Mouse (Mus musculus): Measurements from ENCODE around the gene Dlg1. TPM values are rescaled to one million over a fixed set of nuclear protein-coding genes. Genes with fewer than 3 reads are reported as not detected.

Gene Dlg1
- polyA plus RNA-seq (2014; fragmentation: Nextera tagmentation; extraction: Ambion mirVana), result 18.5 and 21.9 TPM in 2 replicates

DNA sequence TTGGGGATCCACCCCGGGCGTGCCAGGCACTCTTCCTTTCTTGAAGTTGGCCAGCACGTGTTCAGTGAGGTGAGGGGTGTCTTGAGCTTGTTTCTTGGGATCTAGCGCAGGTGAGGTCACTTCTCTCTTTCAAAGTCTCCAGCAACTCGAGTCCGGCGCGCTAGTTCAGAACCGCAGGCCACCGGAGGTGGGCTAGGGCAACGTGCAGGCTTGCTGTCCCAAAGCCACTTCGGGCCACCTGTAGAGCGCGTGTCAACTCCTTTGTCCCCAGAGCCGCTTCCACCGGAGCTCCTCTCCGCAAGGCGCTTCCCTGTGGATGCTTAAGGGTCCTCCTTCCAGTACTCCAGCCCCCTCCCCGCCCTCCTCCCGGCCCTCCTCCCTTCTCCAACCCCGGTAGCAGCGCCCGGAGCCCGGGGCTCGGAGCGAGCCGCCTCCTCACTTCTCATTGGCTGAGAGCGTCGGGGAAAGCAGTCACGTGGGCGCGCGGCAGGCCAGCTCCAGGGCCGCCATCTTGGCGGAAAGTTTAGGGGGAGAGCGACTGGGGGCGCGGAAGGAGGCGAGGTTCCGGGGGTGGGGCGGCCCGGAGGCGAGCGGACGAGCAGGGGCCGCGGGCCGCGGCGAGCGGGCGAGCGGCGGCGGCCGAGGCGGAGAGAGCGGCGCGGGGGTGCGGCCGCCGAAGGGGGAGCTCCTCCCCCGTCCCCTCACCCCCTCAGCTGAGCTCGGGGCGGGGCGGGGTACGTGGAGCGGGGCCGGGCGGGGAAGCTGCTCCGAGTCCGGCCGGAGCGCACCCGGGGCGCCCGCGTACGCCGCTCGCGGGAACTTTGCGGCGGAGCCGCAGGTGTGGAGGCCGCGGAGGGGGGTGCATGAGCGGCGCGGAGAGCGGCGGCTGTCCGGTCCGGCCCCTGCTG is at the start of gene Dlg1:
TSS of gene Dlg1 (plus strand) at position 65 of the 908 bp plus-strand sequence.
- Histone ChIP-seq H3K4me3 (ENCODE audit: control insufficient read depth in 1 of 2, insufficient read depth in 1 of 2, low read depth in 1 of 2, low read length in 2 of 2) (peak within 1 kb of the TSS; percentile 92 to 94), H3K4me2 (ENCODE audit: low read length) (peak within 1 kb of the TSS; percentile 81)
- ATAC-seq (ENCODE audit: insufficient number of reproducible peaks, insufficient read depth, low FRiP score, low read depth), result peak; percentile 96

DNA sequence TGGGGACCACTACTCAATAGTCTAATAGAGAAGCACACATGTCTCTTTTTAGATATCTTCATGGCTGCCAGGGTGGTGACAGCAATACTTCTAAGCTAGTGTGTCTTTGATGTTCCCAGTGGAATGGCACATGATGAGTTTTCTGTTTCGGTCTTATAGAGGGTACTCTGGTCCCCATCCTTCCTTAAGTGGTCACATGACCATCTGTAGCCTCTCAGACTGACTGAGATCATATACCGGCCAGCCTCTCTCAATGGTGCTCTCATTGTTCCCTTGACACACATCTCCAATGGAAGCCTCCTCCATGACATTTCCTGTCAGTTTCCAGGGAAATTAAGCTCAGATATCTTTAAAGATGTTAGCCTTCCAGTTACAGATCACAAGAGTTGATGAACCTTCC is 46.9 kb upstream of the Dlg1 start:
- WGBS, result 66% methylated on average over 2 of the region's 2 CpGs
- no peaks in the 10 kb centered on the region for H3K36me3 ChIP-seq (ENCODE audit: control insufficient read depth, insufficient read depth, low read length)
- no peaks in the 10 kb centered on the region for H3K27me3 ChIP-seq (ENCODE audit: control insufficient read depth, insufficient read depth, low read length)
- no peak overlapping the region for H3K4me3 ChIP-seq (ENCODE audit: control insufficient read depth in 1 of 2, insufficient read depth in 1 of 2, low read depth in 1 of 2, low read length in 2 of 2)
- no peaks in the 10 kb centered on the region for H3K9me3 ChIP-seq (ENCODE audit: control insufficient read depth, low read length)
- no peak overlapping the region for H3K27ac ChIP-seq (replicated peaks in 1 of 2; ENCODE audit: control insufficient read depth in 1 of 2, insufficient read depth in 1 of 2, low read depth in 2 of 2, low read length in 2 of 2)
- H3K9ac ChIP-seq (ENCODE audit: low read length), result no peak overlapping the region
- no peak overlapping the region for H3K4me2 ChIP-seq (ENCODE audit: low read length)
- ATAC-seq (ENCODE audit: insufficient number of reproducible peaks, insufficient read depth, low FRiP score, low read depth), result no peak
- H3K4me1 ChIP-seq (ENCODE audit: control insufficient read depth in 2 of 2, insufficient read depth in 2 of 2, low read length in 2 of 2), result peaks cover 11 to 26% of the 10 kb centered on the region in 2 experiments; a peak in 3 of 4 replicates

More for the DNA sequence above, at the start of gene Dlg1:
- WGBS, result 1% methylated on average over 65 of the region's 95 CpGs
- Histone ChIP-seq H3K4me1 (ENCODE audit: control insufficient read depth in 2 of 2, insufficient read depth in 2 of 2, low read length in 2 of 2) (peaks cover 0 to 10% of the 10 kb centered on the region in 2 experiments; a peak in 2 of 4 replicates), H3K27ac (replicated peaks in 1 of 2; ENCODE audit: control insufficient read depth in 1 of 2, insufficient read depth in 1 of 2, low read depth in 2 of 2, low read length in 2 of 2) (peak within 1 kb of the TSS; percentile 82 to 91), H3K9ac (ENCODE audit: low read length) (peak within 1 kb of the TSS; percentile 85), H3K9me3 (ENCODE audit: control insufficient read depth, low read length) (no peaks in the 10 kb centered on the region), H3K36me3 (ENCODE audit: control insufficient read depth, insufficient read depth, low read length) (peaks cover 25% of the 10 kb centered on the region), H3K27me3 (ENCODE audit: control insufficient read depth, insufficient read depth, low read length) (no peaks in the 10 kb centered on the region)

DNA sequence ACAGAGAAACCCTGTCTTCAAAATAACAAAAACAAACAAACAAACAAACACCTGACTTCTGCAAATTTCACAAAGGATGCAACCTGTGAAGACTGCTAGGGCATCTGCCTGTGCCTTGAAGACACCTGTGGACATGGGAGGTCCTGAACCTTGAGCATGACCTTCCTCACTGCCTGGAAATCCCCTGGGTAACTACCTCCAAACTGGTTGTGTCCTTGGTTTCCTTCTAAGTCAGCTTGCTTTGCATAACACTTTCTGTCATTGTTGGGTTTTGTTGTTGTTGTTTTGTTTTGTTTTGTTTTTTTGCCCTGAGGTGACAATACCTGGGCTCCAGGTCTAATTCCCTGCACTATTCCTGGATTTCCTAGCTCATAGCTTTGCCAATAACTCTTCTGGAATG is 46.1 kb upstream of the Dlg1 start:
- Histone ChIP-seq H3K9ac (ENCODE audit: low read length) (no peak overlapping the region), H3K4me3 (ENCODE audit: control insufficient read depth in 1 of 2, insufficient read depth in 1 of 2, low read depth in 1 of 2, low read length in 2 of 2) (no peak overlapping the region), H3K4me1 (ENCODE audit: control insufficient read depth in 2 of 2, insufficient read depth in 2 of 2, low read length in 2 of 2) (peaks cover 11 to 26% of the 10 kb centered on the region in 2 experiments; a peak in 3 of 4 replicates), H3K4me2 (ENCODE audit: low read length) (no peak overlapping the region; the same call in 1 of the 2 replicates), H3K27ac (replicated peaks in 1 of 2; ENCODE audit: control insufficient read depth in 1 of 2, insufficient read depth in 1 of 2, low read depth in 2 of 2, low read length in 2 of 2) (no peak overlapping the region), H3K9me3 (ENCODE audit: control insufficient read depth, low read length) (no peaks in the 10 kb centered on the region), H3K36me3 (ENCODE audit: control insufficient read depth, insufficient read depth, low read length) (no peaks in the 10 kb centered on the region), H3K27me3 (ENCODE audit: control insufficient read depth, insufficient read depth, low read length) (no peaks in the 10 kb centered on the region)
- no peak for ATAC-seq (ENCODE audit: insufficient number of reproducible peaks, insufficient read depth, low FRiP score, low read depth)

- no peaks in the 10 kb centered on the region for H3K36me3 ChIP-seq (ENCODE audit: control insufficient read depth, insufficient read depth, low read length)
- peak; percentile 58 for ATAC-seq (ENCODE audit: insufficient number of reproducible peaks, insufficient read depth, low FRiP score, low read depth)
- 9% methylated on average over 10 of the region's 10 CpGs for WGBS
Measured at GRCm38 (mm10) chr16:31617823-31618371, 45.3 kb upstream of the Dlg1 start.

DNA sequence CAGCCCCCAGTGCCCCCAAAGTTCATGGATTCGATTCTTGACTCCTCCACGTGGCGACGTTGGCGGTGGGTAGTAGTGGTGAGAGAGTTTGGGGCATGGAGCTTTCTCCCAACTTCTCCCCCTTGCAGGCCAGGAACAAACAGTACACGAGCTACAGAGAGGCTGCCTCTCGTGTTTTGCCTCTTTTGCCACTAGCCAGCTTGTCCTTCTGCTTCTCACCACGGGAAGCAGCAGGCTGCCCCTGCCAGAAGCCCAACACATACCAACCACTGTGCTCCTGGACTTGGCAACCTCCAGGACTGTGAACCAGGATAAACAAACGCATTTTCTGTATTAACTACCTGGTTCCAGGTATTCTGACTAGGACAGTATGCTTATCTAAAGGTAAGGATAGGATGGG is 44.6 kb upstream of the Dlg1 start:
- no peak for ATAC-seq (ENCODE audit: insufficient number of reproducible peaks, insufficient read depth, low FRiP score, low read depth)
- no peaks in the 10 kb centered on the region for H3K36me3 ChIP-seq (ENCODE audit: control insufficient read depth, insufficient read depth, low read length)
- peaks cover 11 to 26% of the 10 kb centered on the region in 2 experiments; a peak in 3 of 4 replicates for H3K4me1 ChIP-seq (ENCODE audit: control insufficient read depth in 2 of 2, insufficient read depth in 2 of 2, low read length in 2 of 2)
- H3K27me3 ChIP-seq (ENCODE audit: control insufficient read depth, insufficient read depth, low read length), result no peaks in the 10 kb centered on the region
- H3K9ac ChIP-seq (ENCODE audit: low read length), result no peak overlapping the region; the same call in 1 of the 2 replicates
- WGBS, result 58% methylated on average over 9 of the region's 9 CpGs
- peak overlapping the region; percentile 51 for H3K4me2 ChIP-seq (ENCODE audit: low read length)
- 0 out of 4 replicates have a peak overlapping the region, but pooled peaks of 1 of the 2 experiments have one; percentile 17 for H3K27ac ChIP-seq (replicated peaks in 1 of 2; ENCODE audit: control insufficient read depth in 1 of 2, insufficient read depth in 1 of 2, low read depth in 2 of 2, low read length in 2 of 2)
- H3K9me3 ChIP-seq (ENCODE audit: control insufficient read depth, low read length), result no peaks in the 10 kb centered on the region
- H3K4me3 ChIP-seq (ENCODE audit: control insufficient read depth in 1 of 2, insufficient read depth in 1 of 2, low read depth in 1 of 2, low read length in 2 of 2), result no peak overlapping the region

More at GRCm38 (mm10) chr16:31617823-31618371, 45.3 kb upstream of the Dlg1 start:
- H3K9ac ChIP-seq (ENCODE audit: low read length), result peak overlapping the region; percentile 53
- H3K4me2 ChIP-seq (ENCODE audit: low read length), result peak overlapping the region; percentile 51
- no peaks in the 10 kb centered on the region for H3K27me3 ChIP-seq (ENCODE audit: control insufficient read depth, insufficient read depth, low read length)
- peak overlapping the region; percentile 30 to 53 for H3K27ac ChIP-seq (replicated peaks in 1 of 2; ENCODE audit: control insufficient read depth in 1 of 2, insufficient read depth in 1 of 2, low read depth in 2 of 2, low read length in 2 of 2)
- H3K4me1 ChIP-seq (ENCODE audit: control insufficient read depth in 2 of 2, insufficient read depth in 2 of 2, low read length in 2 of 2), result peaks cover 11 to 26% of the 10 kb centered on the region in 2 experiments; a peak in 3 of 4 replicates
- peak overlapping the region; percentile 5 to 16; a peak in 3 of 4 replicates for H3K4me3 ChIP-seq (ENCODE audit: control insufficient read depth in 1 of 2, insufficient read depth in 1 of 2, low read depth in 1 of 2, low read length in 2 of 2)
- no peaks in the 10 kb centered on the region for H3K9me3 ChIP-seq (ENCODE audit: control insufficient read depth, low read length)

DNA sequence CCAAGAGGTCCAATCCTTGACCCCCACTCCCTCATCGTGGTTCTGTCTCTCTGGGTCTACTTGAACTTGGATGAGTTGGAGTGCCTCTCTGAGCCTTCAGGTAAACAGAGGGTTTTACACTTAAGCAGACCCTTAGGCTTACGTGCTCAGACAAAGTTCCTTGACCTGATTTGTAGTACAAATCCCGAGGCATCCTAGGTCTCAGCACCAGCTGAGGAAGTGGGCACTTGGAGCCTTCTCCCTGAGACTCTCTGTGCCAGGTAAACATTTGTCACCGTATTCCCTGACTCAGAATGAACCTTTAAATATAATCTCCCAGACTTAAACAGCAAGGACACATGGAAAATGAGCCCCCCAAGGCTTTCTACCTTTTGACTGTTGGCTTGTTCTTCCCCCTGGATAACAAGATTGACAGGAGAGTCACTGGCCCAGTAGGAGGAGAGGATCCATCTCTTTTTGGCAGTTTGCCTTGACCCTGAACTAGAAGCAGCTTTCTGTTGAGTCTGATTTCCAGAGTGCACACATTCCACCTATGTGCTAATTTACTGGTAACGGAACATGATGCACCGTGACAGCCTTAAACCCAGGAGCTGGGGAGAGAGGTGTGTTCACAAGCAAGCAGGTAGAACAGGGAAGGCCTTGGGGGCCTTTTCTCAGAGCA is 43.4 kb upstream of the Dlg1 start:
- no peak overlapping the region for H3K9ac ChIP-seq (ENCODE audit: low read length)
- H3K27me3 ChIP-seq (ENCODE audit: control insufficient read depth, insufficient read depth, low read length), result no peaks in the 10 kb centered on the region
- no peaks in the 10 kb centered on the region for H3K9me3 ChIP-seq (ENCODE audit: control insufficient read depth, low read length)
- H3K4me3 ChIP-seq (ENCODE audit: control insufficient read depth in 1 of 2, insufficient read depth in 1 of 2, low read depth in 1 of 2, low read length in 2 of 2), result no peak overlapping the region
- no peak for ATAC-seq (ENCODE audit: insufficient number of reproducible peaks, insufficient read depth, low FRiP score, low read depth)
- 80% methylated on average over 6 of the region's 6 CpGs for WGBS
- 0 out of 4 replicates have a peak overlapping the region, but pooled peaks of 1 of the 2 experiments have one; percentile 28 for H3K27ac ChIP-seq (replicated peaks in 1 of 2; ENCODE audit: control insufficient read depth in 1 of 2, insufficient read depth in 1 of 2, low read depth in 2 of 2, low read length in 2 of 2)
- no peak overlapping the region for H3K4me2 ChIP-seq (ENCODE audit: low read length)
- no peaks in the 10 kb centered on the region for H3K36me3 ChIP-seq (ENCODE audit: control insufficient read depth, insufficient read depth, low read length)
- peaks cover 11 to 26% of the 10 kb centered on the region in 2 experiments; a peak in 3 of 4 replicates for H3K4me1 ChIP-seq (ENCODE audit: control insufficient read depth in 2 of 2, insufficient read depth in 2 of 2, low read length in 2 of 2)

DNA sequence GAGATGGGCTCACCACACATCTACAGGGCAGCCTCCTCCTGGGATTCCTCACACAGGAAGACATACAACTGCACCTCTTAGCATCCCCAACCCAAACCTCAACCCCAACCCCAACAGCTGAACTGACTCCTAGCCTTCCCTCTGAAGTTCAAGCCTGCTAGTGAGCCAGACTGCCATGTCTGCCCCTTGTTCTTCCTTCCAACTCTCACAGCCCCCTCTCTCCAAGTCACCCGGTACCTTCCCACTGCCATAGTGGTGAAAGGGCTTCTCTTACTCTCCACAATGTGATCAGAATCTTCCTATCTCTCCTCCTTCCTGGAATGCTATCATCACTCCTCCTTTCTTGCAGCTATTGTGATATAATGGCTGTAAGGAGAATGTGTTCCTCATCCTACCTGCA is 40.9 kb upstream of the Dlg1 start:
- H3K27ac ChIP-seq (replicated peaks in 1 of 2; ENCODE audit: control insufficient read depth in 1 of 2, insufficient read depth in 1 of 2, low read depth in 2 of 2, low read length in 2 of 2), result no peak overlapping the region
- H3K9me3 ChIP-seq (ENCODE audit: control insufficient read depth, low read length), result no peaks in the 10 kb centered on the region
- H3K4me1 ChIP-seq (ENCODE audit: control insufficient read depth in 2 of 2, insufficient read depth in 2 of 2, low read length in 2 of 2), result peaks cover 11 to 25% of the 10 kb centered on the region in 2 experiments; a peak in 3 of 4 replicates
- no peak for ATAC-seq (ENCODE audit: insufficient number of reproducible peaks, insufficient read depth, low FRiP score, low read depth)
- H3K4me3 ChIP-seq (ENCODE audit: control insufficient read depth in 1 of 2, insufficient read depth in 1 of 2, low read depth in 1 of 2, low read length in 2 of 2), result no peak overlapping the region
- H3K36me3 ChIP-seq (ENCODE audit: control insufficient read depth, insufficient read depth, low read length), result no peaks in the 10 kb centered on the region
- H3K4me2 ChIP-seq (ENCODE audit: low read length), result no peak overlapping the region
- no peak overlapping the region for H3K9ac ChIP-seq (ENCODE audit: low read length)
- H3K27me3 ChIP-seq (ENCODE audit: control insufficient read depth, insufficient read depth, low read length), result no peaks in the 10 kb centered on the region
- WGBS, result 79% methylated on average over 1 of the region's 1 CpGs

Data from heart, embryonic 14.5 days (tissue).